Mouse (Mus musculus): ENCODE data around the gene Zfand4. TPM values are rescaled to one million over a fixed set of nuclear protein-coding genes. Genes with fewer than 3 reads are reported as not detected.
"Not testable (repeated sequence)": the region's sequence is repeated elsewhere in the genome, so short reads cannot be mapped to it uniquely, and the experiment has no call there.

Zfand4 gene
- polyA plus RNA-seq, 1 experiment, result 3.9 TPM

- DNase-seq (ENCODE audit: low spot score), result no peak
These were observed 47.4 kb downstream of the Zfand4 start for GRCm38 (mm10) chr6:116311411-116311810.

GRCm38 (mm10) chr6:116319259-116319658, 55.2 kb downstream of the Zfand4 start:
- no peak for DNase-seq (ENCODE audit: low spot score)

DNA sequence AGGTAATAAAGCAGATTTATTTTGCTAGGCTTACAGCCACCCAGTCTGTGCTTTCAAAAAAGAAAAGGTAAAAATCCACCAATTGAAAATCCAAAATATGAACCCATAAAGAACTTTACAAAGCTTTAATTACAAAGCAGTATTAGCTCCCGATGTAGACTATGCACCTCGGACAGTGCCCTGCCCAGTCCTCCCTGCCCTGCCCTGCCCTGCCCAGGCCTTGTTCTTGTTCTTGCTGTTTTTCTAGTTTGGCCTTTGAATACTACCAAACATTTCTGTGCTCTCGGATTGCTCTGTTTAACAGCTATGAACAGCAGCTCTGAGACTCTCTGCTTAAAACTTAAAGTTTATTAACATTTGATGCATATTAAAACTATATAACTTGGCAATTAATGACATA, 62.6 kb downstream of the Zfand4 start:
- DNase-seq (ENCODE audit: low spot score), result no peak

DNA sequence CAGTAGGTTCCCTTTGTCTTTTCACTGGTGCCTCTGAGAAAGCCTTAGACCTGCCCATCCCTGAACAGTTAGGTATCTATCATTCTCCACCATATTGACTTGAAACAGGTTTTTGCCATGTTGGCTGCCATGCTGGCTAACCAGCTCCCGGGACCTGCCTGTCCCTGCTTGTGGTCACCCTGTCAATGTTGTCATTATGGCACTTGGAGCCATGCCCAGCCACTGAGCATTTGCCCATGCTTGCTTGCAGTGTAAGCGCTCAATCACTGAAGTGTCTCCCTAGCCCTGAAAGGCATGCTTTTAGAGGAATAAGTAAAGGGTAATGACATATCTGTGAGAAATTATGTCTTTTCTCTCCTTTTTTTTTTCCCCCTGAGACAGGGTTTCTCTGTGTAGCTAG, 67.4 kb downstream of the Zfand4 start:
- peak; percentile 35 for DNase-seq (ENCODE audit: low spot score)

- DNase-seq (ENCODE audit: low spot score), result no peak
These were observed 73.4 kb downstream of the Zfand4 start for GRCm38 (mm10) chr6:116337466-116337834.

DNA sequence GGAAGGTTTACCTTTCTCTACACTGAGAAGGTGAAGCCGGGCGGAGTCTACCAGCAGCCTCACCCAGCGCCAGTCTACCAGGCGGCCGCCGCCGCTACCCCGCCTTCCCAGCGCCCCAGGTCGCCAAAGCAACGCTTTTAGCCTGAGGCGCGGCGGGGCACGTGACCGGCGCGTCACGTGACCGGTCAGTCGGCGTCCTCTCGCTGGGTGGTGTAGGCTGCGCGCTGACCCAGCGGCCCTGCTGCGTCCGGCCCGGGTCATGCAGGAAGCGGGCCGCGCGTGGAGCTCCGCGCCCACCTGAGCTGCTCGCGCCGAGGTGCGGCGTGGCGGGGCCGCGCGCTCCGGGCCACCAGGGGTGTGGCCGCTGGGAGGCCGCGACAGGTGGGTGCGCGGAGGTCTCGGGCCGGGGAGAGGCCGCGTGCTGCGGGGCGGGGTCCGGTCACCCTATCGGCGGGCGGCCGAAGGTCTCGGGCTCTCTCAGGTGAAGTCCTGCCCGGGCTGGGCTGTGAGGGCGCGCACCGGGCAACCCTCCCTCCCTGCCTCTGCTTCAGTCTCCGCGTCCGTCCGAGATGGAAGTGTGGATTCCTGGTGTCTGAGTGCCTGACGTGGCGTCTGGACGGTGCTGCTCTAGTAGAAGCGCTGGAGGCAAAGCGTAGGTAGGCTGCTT, 73.9 kb downstream of the Zfand4 start, which contains the start of gene March8:
March8 (plus strand) TSS at position 190 of the 667 bp plus-strand sequence.
- DNase-seq (ENCODE audit: low spot score), result peak; percentile 91

DNA sequence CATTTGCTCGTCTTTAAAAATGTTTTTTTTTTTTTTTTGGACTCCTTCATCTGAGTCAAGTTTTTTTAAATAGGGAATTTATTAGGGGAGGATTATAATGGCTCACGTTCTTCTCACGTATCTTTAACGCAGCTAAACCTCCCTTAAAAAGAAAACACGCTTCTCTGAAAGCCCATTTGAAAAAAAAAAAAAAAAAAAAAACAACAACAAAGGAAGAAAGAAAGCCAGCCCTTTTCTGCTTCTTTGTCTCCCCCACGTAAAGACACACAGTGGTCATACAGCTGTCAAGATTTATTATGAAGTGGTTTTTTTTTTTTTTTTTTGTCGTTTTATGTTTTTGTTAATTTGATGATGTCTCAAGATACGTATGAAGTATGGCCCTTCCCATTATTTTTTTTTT, 74.5 kb downstream of the Zfand4 start:
- DNase-seq (ENCODE audit: low spot score), result no peak

- no peak for DNase-seq (ENCODE audit: low spot score)
These were observed 75.1 kb downstream of the Zfand4 start for GRCm38 (mm10) chr6:116339088-116339487.

GRCm38 (mm10) chr6:116340521-116340920, 76.5 kb downstream of the Zfand4 start:
- no peak for DNase-seq (ENCODE audit: low spot score)

- no peak for DNase-seq (ENCODE audit: low spot score)
These were observed 83.9 kb downstream of the Zfand4 start for GRCm38 (mm10) chr6:116347953-116348352.

DNA sequence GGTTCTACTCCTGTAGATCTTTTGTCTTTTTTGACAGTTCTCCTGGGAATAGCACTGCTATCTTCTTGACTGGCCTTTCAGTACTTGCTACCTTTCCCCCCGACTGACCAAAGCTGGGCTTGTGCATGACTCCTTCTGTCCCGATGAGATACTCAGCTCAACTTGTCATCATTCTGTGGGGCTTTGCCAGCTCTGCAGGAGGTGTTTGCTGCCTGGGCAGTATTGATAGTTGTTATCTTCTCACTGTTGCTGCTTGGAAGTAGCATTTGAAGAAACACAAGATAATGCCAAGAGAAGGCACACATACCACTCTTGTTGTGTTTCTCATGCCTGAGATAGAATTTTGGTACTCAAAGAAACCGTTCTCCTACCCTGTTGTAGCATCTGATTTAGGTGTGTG, 86.0 kb downstream of the Zfand4 start:
- no peak for DNase-seq (ENCODE audit: low spot score)

DNA sequence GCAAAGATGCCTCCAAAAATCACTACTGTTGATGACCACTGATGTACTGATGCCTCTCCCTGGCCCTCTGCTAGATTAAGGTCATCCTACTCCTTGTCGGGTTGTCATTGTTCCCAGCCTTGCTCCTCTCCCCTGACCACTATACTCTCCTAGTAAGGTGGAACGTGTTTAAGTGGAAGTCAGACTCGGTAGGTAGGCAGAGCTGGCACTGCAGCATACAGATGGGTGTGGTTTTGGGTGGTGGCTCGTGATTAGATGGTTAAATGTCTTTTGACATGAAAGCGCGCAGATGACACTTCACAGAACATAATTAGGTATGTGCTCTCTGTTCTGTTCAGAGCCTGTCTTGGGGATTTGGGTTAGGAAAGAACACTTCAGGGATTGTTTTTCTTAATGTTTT, 86.6 kb downstream of the Zfand4 start:
- no peak for DNase-seq (ENCODE audit: low spot score)

- no peak for DNase-seq (ENCODE audit: low spot score)
These were observed 87.5 kb downstream of the Zfand4 start for GRCm38 (mm10) chr6:116351534-116351933.

GRCm38 (mm10) chr6:116353428-116353827, 89.4 kb downstream of the Zfand4 start:
- no peak for DNase-seq (ENCODE audit: low spot score)

DNA sequence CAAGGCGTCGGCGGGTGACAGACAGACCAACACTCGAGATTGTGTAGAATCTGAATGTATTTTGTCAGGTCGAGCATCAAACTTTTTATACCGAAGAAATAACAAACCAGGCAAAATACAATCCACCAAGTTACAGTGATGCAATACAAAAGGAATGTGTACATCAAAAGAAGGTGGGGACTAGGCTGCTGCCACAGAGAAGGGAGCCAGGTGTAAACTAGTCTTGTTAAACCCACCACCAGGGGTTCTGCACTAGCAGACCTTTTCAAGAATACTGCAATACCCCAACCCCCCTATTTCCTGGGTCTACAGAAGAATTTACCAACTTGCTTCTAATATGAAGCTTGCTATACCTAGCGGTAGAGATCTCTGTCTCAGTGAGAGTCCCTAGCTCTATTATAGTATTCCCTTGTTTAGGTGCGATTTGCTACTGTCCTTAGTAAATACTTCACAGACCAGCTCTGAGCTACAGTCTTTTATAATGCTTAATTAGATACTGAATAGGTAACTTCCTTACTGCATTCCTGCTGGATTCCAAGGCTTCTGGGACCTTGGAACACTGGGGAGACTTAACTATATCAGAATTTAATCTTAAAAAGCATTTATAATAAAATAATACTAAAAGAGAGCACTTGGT, 92.4 kb downstream of the Zfand4 start:
- DNase-seq (ENCODE audit: low spot score), result not testable (repeated sequence)

GRCm38 (mm10) chr6:116356948-116357325, 92.9 kb downstream of the Zfand4 start:
- DNase-seq (ENCODE audit: low spot score), result no peak

GRCm38 (mm10) chr6:116358056-116358455, 94.0 kb downstream of the Zfand4 start:
- DNase-seq (ENCODE audit: low spot score), result no peak

DNA sequence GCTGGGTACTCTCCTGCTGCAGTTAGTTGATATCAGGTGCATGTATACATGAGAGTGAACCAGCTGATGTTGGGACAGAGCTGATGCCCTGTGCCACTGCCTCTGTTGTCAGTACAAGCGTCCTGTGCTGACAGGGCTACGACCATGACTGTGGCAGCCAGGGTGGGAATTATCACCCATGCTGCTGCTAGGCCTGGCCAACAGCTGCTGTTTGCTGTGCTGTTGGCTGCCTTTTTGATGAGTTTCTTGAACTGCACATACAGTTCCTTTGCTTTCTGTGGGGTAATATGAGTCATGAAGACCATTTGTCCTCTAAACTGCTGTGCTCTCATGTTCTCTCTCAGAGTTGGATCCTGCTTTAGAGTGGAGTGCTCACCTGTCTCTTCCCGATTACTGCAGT, 95.2 kb downstream of the Zfand4 start:
- DNase-seq (ENCODE audit: low spot score), result no peak

- no peak for DNase-seq (ENCODE audit: low spot score)
These were observed 97.4 kb downstream of the Zfand4 start for GRCm38 (mm10) chr6:116361463-116361862.

DNA sequence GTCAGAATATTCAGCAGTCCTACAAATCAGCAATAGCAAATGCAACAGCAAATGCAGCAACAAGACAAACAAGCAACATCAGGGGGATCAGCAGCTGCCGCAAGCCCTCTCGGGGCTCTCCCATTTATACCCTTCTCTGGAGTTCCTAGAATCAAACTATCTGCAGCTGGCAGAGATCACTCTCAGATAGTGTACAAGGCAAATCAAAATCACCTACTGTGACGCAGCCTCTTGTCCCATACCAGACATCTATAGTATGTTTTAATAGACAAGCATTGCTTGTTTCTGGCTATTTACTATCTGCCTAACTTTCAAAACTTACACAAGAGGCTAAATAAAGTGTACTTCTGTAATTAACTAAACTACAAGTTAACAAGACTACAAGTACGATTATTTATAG, 98.0 kb downstream of the Zfand4 start:
- no peak for DNase-seq (ENCODE audit: low spot score)

GRCm38 (mm10) chr6:116367971-116368370, 103.9 kb downstream of the Zfand4 start:
- DNase-seq (ENCODE audit: low spot score), result no peak

- DNase-seq (ENCODE audit: low spot score), result no peak
These were observed 105.8 kb downstream of the Zfand4 start for GRCm38 (mm10) chr6:116369811-116370210.

DNA sequence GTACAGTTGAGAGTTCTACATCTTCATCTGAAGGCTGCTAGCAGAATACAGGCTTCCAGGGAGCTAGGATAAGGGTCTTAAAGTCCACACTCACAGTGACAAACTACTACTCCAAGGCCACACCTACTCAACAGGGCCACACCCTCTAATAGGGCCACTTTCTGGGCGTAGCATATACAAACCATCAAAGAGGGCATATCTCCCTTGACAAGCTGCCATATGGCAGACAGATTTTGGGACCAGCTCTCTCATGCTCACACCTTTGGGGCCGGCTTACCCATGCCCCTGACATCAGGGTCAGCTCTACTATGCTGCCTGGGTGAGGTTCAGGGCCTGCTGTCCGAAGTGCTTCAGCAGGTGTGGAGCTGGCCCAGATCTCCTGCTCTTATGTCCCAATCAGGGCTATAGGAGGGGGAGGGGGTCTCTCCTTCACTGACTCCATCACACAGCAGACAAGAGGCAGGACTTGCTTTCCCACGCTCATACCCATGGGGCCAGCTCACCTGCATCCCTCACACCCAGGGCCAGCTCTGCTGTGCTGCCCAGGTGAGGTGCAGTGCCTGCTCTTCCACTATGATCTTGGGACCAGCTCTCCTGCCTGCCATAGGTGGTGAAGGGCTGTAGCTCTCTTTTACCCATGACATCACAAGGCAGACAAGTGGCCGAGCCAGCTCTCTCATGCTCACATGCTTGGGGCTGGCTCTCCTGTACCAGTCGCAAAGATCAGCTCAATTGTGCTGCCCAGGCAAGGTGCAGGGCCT, 106.4 kb downstream of the Zfand4 start:
- no peak for DNase-seq (ENCODE audit: low spot score)

Data from urinary bladder, adult 2 months (tissue).